Mouse (Mus musculus): Measurements from ENCODE around the gene Zcchc14.

The Zcchc14 gene

DNA sequence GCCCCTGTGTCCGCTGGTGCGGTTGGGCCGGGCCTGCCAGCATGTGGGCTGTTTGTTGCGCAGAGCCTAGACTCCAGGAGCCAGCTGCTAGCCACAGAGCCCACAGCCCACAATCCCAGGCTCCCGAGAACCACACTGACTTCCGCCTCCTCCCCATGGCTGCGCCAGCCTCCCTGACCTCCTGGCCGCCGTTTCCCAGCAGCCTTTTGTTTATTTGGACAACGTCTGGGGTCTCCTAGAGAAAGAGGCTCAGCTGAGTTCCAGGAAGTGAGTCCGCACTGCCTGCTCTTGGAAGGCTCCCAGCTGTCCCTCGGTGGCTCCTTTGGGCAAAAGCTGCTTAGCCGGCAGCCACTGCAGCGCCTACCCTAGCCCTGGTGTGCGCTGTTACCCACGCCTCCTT is 12.6 kb upstream of the Zcchc14 start:
- no peak for DNase-seq (ENCODE audit: low read depth, low spot score)

DNA sequence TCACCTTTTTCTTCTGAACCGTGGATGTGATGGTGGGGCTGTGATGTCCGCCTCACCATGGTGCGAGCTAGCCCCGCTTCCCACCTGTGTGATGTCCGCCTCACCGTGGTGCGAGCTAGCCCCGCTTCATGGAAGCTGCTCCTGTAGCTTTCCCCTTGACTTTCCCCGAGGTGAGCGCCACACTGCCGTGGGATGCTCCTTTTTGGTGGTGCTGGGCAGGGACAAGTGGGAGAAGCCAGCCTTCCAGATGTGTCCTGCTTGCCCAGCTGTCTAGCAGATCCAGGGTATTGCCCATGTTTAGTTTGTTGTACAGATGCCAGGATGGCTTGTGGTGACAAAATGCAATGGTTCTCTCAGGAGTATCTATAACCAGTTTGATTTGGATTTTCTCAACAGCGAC is 10.4 kb upstream of the Zcchc14 start:
- no peak for DNase-seq (ENCODE audit: low read depth, low spot score)

DNA sequence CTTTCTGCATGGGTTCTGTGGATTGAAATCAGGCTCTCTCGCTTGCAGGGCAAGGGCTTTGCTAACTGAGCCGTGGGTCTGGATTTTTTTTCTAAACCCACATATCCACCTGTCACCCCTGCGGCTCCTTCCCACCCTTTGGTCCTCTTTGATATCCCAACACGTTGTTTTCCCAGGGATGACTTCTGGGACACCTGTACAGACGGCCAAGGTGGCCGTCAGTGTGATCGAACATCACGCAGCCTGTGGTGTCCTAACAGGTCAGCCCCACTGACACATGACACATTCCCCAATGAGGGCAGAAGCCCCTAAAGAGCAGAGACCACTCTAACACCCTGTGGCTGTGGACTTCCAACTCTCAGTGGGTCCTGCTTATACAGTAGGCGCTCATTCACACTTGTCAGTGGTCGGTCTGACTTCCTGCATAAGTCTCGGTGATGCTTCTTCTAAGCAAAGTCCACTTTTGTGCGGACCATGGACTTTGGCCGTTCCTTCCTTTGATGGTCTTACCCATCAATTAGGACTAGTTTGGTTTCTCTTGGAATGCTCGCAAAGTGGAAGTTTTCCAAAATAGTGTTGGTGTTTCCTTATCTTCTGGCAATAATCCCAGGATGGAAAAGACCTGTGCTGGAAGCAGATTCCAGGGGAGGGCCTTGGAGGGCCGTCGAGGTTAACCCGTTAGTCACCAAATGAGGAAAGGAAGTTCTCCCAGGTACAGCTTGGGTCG is 9.1 kb upstream of the Zcchc14 start:
- DNase-seq (ENCODE audit: low read depth, low spot score), result no peak

DNA sequence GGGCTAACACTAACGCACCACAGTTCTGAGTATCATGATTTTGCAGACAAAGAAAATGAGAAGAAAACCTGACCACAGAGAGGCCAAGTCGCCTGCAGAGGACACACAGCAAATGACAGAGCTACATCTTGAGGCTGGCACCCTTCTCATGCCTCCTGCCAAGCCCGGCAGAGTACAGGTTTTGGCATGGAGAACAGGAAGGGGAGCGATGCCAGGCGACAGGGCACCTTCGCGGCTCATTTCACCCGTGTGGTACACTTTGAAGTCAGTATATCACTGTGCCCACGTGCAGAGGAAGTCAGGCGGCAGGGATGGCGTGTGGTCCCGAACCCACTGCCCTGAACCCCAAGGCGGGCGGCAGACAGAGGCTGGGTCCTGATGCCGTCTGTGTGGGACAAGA is 7.9 kb upstream of the Zcchc14 start:
- DNase-seq (ENCODE audit: low read depth, low spot score), result no peak

DNA sequence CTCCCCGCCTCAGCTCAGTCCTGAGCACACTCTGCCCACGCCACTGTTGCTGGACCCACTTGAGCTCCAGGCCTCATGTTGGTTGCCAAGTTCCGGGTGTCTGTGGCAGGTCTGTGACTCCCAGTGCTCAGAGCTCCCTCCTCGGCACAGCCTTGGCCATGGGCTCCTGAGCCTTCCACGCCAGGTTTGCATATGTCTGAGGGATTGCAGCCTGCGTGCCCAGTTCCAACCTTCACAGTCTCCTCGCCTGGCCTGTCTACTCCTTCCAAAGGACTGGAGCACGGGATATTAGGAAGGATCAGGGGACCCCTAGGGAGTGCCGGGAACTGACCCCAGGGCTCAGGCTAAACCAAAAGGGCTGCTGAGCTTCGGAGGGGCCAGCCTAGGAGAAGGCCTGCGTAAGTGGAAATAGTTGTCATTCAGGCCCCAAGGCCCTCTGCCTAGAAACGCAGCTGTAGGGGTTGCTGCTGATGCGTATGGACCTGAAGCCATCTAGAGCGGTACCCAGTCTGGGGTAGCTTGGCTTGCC is 2.3 kb upstream of the Zcchc14 start:
- no peak for DNase-seq (ENCODE audit: low read depth, low spot score)

DNA sequence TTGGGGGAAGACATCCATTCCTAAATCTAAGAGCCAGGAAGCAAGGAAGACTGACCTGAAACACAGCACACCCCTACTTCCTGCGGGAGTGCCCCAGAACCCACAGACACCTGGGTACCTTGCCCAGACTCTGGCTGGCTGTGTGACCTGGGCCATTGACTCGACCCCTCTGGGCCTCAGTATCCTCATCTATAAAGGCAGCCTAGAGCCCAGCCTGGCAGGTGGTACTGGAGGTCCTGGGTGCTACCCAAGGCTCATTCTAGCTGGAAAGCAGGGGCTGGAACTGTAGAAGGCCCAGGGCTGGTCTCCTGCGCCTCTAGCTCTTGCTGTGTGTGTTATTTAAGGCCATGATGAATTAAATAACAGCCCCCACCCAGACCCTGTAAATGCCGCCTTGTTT is 1.4 kb upstream of the Zcchc14 start:
- DNase-seq (ENCODE audit: low read depth, low spot score), result no peak

DNA sequence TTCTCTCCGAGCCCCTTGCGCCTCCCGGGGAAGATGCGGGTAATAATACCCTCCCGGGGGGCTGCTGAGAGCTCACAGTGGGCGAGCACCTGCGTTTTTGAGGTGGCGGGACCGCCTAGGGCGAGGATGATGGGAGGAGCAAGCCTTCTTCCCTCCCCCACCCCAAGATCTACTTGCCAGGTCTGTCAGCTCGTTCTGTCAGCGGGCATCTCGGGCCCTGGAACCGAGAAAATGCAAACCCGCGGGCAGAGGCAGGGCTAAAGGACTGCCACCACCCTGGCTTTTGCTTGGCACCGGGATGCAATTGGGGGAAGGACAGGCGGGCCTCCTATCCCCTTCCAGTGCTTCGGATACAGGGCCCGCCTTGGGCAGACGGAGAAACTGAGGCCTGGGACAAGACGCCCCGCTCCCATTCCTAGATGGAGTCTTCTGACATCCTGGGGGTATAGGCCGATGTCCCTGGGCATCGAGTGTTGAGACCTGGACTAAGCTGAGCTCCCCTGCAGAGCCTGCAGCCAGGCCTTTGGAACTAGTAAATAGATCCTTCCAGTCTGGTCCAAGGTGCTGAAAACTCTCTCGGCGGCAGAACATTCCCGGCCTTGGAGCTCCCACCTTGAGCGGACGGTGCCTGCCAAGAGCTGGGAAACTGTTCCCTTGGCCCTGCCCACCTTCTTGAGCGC is 779 bp upstream of the Zcchc14 start:
- DNase-seq (ENCODE audit: low read depth, low spot score), result no peak

DNA sequence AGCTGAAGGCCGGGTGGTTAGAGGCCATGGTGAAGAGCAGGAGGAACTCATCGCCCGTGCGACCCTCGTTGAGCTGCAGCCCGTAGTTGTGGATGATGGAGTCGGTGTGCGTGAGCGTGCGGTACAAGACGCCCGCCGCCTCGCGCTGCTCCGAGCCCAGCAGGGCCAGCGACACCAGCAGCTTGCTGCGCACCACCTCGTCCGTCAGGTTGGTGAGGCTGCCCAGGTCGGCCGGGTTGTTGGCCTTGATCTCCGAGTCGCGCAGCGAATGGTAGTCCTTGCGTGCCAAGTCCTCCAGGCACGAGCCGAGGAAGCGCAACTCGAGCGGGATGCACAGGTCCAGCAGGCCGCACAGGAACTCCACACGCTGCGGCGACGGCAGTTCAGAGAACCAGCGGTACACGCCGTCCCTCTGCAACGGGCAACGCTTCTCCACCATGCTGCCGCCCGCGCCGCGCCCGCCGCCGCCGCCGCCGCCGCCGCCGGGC is 783 bp downstream of the Zcchc14 start:
- DNase-seq (ENCODE audit: low read depth, low spot score), result no peak

DNA sequence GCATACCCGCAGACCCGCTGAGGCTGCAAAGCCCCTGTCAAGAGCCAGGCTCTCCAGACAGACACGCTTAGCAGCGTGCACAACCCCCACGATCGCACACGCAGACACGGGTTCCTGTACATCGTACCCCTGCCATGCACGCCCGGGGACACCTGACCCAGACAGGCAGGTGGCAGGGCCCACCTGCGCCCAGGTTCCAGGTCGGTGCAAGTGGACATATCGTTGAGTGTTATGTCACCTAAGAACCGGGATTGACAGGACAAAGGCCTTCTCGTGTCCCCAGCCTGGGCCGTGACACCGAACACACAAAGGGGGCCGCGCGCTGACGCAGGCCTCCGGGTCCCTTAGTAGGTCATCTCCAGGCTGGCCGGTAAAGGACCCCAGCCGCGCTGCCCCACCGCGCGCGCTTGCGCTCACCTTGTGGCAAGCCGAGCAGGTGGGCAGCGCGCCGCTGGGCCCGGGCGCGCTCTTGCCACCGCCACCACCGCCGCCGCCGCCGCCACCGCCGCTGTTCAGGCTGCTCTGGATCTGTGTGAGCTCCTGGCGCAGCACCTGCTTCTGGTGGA is 1.3 kb downstream of the Zcchc14 start:
- no peak for DNase-seq (ENCODE audit: low read depth, low spot score)

DNA sequence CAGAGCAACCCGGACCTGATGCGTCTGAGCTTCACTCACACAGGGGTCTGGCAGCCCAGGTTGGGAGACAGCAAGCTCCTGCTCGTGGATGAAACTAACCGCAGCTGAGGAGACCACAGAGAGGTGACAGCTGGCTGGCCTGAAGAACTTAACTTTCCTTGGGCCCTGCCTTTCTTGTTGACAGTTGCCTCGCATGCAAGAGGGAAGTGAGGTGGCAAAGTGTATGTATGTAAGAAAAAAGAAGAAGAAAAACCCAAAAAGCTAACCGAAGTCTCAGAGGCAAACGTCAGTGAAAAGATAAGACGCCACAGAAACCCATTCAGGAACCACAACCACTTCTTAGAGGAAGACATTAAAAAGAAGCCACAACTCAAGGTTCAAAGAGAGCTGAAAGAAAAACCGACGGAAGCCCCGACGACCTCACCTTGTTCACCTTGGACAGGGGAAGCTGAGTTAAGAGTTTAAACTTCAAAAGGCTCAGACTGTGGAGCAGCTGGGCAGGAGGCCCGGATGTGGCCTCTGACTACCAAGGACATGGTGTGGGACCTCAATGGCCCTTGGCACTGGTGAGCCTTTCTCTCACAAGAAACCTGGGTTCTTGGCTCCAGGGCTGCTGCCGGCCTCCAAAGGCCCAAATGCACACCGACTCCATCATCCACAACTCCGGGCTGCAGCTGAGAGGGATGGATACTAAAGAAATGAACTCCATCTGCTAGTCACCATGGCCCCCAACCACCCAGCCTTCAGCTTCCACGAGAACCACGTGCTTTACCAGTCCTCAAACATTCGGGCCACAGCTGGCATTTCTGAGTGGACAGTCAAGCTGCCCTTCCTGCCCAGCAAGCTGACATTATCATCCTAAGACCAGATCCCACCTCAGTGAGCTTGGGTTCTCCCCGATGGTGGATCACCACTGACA is 2.1 kb downstream of the Zcchc14 start:
- DNase-seq (ENCODE audit: low read depth, low spot score), result no peak

DNA sequence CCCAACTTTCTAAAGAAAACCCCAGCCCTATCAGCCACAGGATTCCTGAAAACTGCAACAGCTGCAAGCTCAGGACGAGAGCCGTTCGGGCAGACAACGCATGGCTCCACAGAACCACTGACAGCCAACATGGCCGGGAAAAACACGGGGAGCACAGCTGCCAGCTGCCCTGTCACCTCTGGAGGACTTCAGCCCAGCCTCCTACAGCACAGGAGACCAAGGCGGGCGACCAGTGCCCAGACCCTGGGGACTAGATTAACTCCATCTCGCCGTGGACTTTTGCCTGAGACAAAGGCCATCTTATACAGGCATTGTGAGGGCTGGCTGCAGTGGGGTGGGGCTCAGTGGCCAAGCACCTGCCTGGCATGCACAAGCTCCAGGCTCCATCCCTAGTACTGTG is 2.8 kb downstream of the Zcchc14 start:
- DNase-seq (ENCODE audit: low read depth, low spot score), result no peak

DNA sequence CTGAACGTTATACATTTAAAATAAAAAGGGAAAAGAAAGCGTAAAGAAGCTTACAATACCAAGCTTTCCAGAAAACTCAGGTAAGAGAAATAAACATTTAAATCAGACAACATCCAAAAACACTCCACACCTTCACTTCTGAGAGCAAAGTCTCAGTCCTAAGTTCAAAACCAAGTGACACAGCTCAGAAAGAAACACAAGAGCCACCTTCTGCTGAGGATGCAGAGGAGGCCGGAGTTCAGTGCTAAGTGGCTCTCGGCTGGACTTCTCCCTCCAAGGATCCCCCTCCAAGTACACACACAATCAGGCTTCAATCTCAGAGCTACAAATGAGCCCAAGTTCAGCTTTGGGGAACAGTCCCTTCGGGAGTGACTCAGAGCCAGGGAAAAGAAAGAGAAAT is 3.3 kb downstream of the Zcchc14 start:
- no peak for DNase-seq (ENCODE audit: low read depth, low spot score)

DNA sequence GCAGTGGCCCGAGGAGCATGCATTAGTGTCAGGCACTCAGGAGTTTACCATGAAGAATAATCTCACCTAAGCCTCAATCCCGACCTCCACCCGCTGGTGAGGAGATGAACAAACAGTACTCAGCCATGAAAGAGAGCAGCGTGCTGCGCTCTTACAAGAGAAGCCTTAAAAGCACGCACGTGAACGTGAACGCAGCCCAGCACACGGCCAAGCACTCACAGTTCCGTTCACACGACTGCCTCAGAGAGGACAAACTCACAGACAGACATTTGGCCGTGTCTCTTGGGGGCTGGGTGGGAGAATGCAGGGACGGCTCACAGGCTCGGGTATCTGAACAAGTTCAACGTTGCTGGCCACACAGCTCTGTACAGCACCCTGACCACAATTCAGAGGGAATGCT is 4.2 kb downstream of the Zcchc14 start:
- no peak for DNase-seq (ENCODE audit: low read depth, low spot score)

DNA sequence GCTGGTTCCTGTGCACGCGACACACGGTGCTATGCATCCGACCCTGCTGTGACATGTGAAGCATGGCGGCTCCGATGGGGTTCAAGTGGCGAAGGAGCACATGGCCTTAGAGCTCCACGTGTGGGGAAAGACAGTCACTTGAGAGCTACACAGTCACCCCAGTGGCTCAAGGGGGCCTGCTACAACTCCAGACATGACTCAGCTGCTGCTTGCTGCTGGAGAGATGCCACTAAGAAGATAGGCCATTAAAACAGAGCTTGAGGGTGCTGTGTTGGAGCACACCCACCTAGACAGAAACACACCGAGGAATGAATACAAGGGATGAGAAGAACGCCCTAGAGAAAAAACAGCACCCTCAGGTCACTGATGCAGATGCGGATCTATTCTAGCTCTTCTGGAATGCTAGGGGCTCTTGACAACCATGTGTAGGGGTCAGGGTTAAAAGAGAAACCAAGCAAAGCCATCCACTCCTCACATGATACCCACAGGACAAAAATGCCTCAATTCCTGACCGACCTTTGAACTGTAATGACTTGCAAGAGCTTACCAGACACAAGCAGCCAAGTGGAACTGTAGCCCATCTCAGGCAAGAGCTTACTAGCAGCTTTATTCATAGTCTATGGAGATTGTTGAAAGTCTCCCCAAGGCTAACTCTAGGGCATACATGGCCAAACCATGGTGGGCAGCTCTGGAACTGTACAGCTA is 5.0 kb downstream of the Zcchc14 start:
- no peak for DNase-seq (ENCODE audit: low read depth, low spot score)

DNA sequence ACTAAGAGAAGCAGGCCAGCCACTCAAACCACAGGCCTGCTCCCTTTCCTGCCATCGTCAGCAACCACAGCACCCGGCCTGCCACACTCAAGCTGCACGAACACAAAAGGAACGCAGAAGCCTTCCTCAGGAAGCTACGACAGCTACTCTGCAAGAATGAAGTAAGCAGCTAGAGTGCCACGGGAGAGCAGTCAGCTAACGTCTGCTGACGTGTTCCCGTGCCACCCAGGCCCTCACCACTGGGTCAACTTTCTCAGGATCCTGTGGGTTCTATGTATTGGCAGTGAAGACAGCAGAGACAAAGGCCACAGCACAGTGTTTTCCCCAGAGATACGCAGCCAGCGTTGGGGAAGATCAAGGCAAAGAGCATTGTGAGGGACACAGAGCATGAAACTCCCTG is 9.3 kb downstream of the Zcchc14 start:
- no peak for DNase-seq (ENCODE audit: low read depth, low spot score)

DNA sequence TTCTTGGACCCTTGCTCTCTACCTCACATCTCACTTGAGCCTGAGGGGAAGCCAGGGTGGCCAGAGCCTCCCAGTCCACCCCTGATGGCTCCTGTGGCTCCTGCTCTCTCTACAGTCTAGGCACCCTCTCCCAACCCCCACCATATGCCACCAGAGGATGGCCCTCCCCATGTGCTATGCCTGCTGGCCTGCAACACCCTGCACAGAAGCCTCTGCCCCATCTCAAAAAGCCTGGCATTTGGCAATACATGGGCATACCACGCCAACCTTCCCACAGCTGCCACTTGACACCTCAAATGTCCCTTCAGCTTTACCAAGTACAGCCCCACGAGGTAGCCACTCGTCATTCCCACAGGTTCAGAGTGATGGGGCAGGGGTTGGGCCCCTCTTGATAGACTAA is 9.9 kb downstream of the Zcchc14 start:
- DNase-seq (ENCODE audit: low read depth, low spot score), result no peak

DNA sequence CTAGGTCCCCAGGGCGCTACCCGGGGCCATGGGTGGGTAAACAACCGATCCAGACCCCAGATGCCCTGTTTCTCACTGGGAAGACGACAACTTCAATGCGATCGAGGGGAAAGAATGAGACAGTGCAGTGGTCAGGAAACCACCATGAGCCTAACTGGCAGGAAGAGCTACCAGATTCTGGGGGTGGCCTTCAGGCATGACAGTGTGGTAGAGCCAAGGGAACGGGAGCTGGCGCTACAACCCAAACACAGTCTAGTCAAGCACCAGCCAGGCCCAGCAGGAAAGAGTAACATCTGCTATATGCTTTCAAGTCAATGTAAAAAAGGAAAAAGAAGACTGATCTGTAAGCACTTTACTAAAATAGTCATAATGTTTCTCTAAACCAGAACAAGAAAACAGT is 16.5 kb downstream of the Zcchc14 start:
- no peak for DNase-seq (ENCODE audit: low read depth, low spot score)

DNA sequence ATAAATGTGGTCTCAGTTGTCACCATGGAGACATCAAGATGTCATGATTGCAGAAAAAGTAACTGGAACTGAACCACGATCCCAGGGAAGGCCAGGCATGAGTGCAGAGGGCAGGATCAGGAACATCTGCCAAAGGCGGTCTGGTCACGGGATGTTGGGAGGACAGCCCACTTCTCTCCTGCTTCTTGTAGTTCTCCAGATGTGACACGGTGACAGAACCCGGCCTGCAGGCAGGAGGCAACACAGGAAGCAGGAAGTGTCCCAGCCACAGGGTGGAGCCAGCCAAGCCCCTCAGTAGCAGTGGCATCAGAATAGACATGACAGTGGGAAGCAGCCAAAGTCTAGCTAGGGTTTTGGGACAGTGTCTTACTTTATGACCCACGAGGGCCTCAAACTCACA is 17.2 kb downstream of the Zcchc14 start:
- DNase-seq (ENCODE audit: low read depth, low spot score), result no peak

DNA sequence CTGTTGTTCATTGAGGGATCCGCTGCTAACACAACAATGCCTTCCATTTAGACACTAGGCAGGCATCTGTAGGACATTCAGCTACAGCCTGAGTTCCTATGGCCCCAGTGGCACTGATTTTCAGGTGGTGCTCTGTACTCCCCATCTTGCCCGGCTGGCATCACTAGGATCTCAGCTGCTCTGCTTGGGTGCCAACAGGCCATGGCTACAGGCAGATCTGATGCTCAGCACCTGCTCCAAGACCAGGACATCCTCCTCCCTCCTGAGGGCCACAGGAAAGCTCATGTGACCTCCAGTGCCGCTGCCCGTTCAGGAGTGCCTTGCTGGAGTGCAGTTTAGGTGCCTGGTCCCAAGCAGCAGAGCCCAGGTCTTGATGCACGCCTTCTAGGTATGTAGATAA is 20.3 kb downstream of the Zcchc14 start:
- no peak for DNase-seq (ENCODE audit: low read depth, low spot score)

DNA sequence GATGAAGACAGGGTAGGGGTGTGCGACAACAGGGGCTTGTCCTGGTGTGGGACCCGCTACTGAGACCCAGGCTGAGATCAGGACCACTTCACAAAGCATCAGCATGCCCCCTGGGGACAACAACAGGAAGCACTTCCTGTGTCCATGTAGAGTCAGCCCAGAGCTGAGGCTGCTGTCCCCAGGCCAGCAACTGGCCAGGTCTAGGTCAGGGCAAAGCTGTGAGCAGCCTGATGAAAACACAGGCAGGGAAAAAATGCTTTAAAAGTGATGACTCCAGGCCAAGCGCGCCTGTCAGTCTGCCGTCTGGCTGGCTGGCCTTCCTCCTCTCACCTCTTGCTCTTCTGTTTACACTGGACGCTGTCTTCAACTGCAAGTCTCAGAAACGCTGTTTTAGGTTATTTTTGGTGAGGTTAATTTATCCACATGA is 21.0 kb downstream of the Zcchc14 start:
- DNase-seq (ENCODE audit: low read depth, low spot score), result no peak

DNA sequence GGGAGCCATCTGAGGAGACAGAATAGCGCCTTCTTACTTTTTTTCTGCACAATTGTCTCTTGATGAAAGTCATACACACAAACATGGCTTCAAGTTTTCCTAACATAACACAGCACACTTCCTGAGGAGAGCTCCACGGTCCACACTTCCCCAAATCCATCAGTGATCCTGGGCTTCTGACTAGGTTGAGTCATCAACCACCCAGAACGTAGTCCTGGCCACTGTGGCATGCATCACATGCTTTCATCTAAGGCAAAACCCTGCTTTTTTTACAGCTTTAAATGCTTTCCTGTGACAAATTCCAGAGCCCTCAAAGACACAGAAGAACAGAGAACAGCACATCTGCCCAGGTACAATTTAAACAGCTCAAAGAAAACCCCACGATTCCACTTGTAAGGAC is 24.0 kb downstream of the Zcchc14 start:
- no peak for DNase-seq (ENCODE audit: low read depth, low spot score)

Measured in WW6 (cell line).